8 mouse cellular contexts compared by ENCODE assay signal in genomic region chr4:85513792-85514191, GRCm38 (mm10). TPM values are rescaled to one million over a fixed set of nuclear protein-coding genes. Genes with fewer than 3 reads are reported as not detected.
A peak's percentile ranks its signal among the peaks of the same experiment; 100 is the strongest.
DNase-seq lines count a peak whose midpoint lies in the region; ATAC-seq and TF ChIP-seq lines count a peak whose summit lies in the region.

Gene Adamtsl1, plus strand, starts transcription at chr4:85514172.

- H3K4me2 ChIP-seq in heart, embryonic 11.5 days, result peak within 1 kb of the TSS; percentile 99
- H3K4me2 ChIP-seq in embryonic facial prominence, embryonic 11.5 days (ENCODE audit: low read depth, low read length), result peak within 1 kb of the TSS; percentile 92
- peak within 1 kb of the TSS; percentile 99 for H3K4me2 ChIP-seq in hindbrain, postnatal 0 days (ENCODE audit: low read depth, low read length)
- peak within 1 kb of the TSS; percentile 90 for H3K4me2 ChIP-seq in neural tube, embryonic 12.5 days (replicated peaks)

- TF ChIP-seq CTCF in hindbrain, postnatal 0 days (IDR thresholded peaks at IDR 0.05; ENCODE audit: low read depth), result no peak

- no peaks in the 10 kb centered on the region for H3K9me3 ChIP-seq in heart, embryonic 11.5 days (replicated peaks; ENCODE audit: control insufficient read depth, low read length)
- H3K9me3 ChIP-seq in ES-E14 (ENCODE audit: control insufficient read depth, insufficient read depth, low read depth, low read length), result no peaks in the 10 kb centered on the region
- no peaks in the 10 kb centered on the region for H3K9me3 ChIP-seq in embryonic facial prominence, embryonic 11.5 days (replicated peaks; ENCODE audit: control insufficient read depth, low read length)
- no peaks in the 10 kb centered on the region for H3K9me3 ChIP-seq in hindbrain, postnatal 0 days (ENCODE audit: low read length)
- H3K9me3 ChIP-seq in neural tube, embryonic 12.5 days, result no peaks in the 10 kb centered on the region

- ATAC-seq in heart, embryonic 11.5 days (replicated peaks; ENCODE audit: insufficient number of reproducible peaks, low FRiP score, low TSS enrichment), result no peak
- 0 out of 2 replicates have a peak, but pooled peaks have one; percentile 12 for ATAC-seq in embryonic facial prominence, embryonic 11.5 days (replicated peaks; ENCODE audit: insufficient number of reproducible peaks, low FRiP score, low TSS enrichment, low read depth)
- ATAC-seq in hindbrain, postnatal 0 days, result peak; percentile 30; the same call in 1 of the 2 replicates
- peak; percentile 46 for ATAC-seq in neural tube, embryonic 12.5 days (ENCODE audit: low FRiP score, low read depth)

- 4% methylated on average over 9 of the region's 9 CpGs for WGBS in heart, embryonic 11.5 days (ENCODE audit: insufficient replicate concordance)
- 1% methylated on average over 9 of the region's 9 CpGs for WGBS in embryonic facial prominence, embryonic 11.5 days
- 2% methylated on average over 9 of the region's 9 CpGs for WGBS in hindbrain, postnatal 0 days
- WGBS in neural tube, embryonic 12.5 days, result 3% methylated on average over 9 of the region's 9 CpGs

- intact Hi-C loops in left cerebral cortex, postnatal 25 days (cut with DNase I), result no loop called here

- no peak for DNase-seq in heart, adult 8-10 months (ENCODE audit: low spot score)
- DNase-seq in ES-E14 (ENCODE audit: low read depth, low spot score), result no peak
- DNase-seq in embryonic facial prominence, embryonic 11.5 days (ENCODE audit: low spot score), result no peak
- DNase-seq in hindbrain, postnatal 0 days (ENCODE audit: low spot score), result peak; percentile 5
- no peak for DNase-seq in testis, postnatal 10 days (ENCODE audit: low spot score)
- no peak for DNase-seq in left cerebral cortex, postnatal 25 days (ENCODE audit: low spot score in 2 of 2)

- peak within 1 kb of the TSS; percentile 59 for H3K9ac ChIP-seq in heart, embryonic 11.5 days (ENCODE audit: low read depth, low read length)
- peak within 1 kb of the TSS; percentile 50 for H3K9ac ChIP-seq in ES-E14 (ENCODE audit: insufficient read depth, low read depth, low read length, poor library complexity, severe bottlenecking)
- peak within 1 kb of the TSS; percentile 55 for H3K9ac ChIP-seq in embryonic facial prominence, embryonic 11.5 days (replicated peaks; ENCODE audit: low read length)
- H3K9ac ChIP-seq in hindbrain, postnatal 0 days (replicated peaks; ENCODE audit: low read length), result peak within 1 kb of the TSS; percentile 68
- peak within 1 kb of the TSS; percentile 48 for H3K9ac ChIP-seq in neural tube, embryonic 12.5 days

- H3K4me3 ChIP-seq in heart, embryonic 11.5 days (ENCODE audit: low read depth, low read length), result peak within 1 kb of the TSS; percentile 51
- H3K4me3 ChIP-seq in ES-E14 (ENCODE audit: insufficient read depth in 1 of 2, low read depth in 1 of 2, low read length in 2 of 2, poor library complexity in 1 of 2, severe bottlenecking in 1 of 2), result peak within 1 kb of the TSS; percentile 71 to 73
- H3K4me3 ChIP-seq in embryonic facial prominence, embryonic 11.5 days (ENCODE audit: low read depth, low read length), result peak within 1 kb of the TSS; percentile 53
- peak within 1 kb of the TSS; percentile 64 for H3K4me3 ChIP-seq in hindbrain, postnatal 0 days (ENCODE audit: low read length)
- H3K4me3 ChIP-seq in neural tube, embryonic 12.5 days, result peak within 1 kb of the TSS; percentile 58

- H3K27me3 ChIP-seq in heart, embryonic 11.5 days (ENCODE audit: control insufficient read depth, insufficient read depth, low read length), result peaks cover 8% of the 10 kb centered on the region
- no peaks in the 10 kb centered on the region; the same call in 1 of the 2 replicates for H3K27me3 ChIP-seq in embryonic facial prominence, embryonic 11.5 days (ENCODE audit: control insufficient read depth, insufficient read depth, low read length)
- H3K27me3 ChIP-seq in hindbrain, postnatal 0 days (ENCODE audit: insufficient read depth, low read length), result no peaks in the 10 kb centered on the region
- peaks cover 25% of the 10 kb centered on the region for H3K27me3 ChIP-seq in neural tube, embryonic 12.5 days (replicated peaks)

- H3K4me1 ChIP-seq in heart, embryonic 11.5 days (ENCODE audit: control insufficient read depth, insufficient read depth, low read length), result 0 out of 2 replicates have a peak, but pooled peaks cover 4% of the 10 kb centered on the region
- no peaks in the 10 kb centered on the region; a peak in 1 of 4 replicates for H3K4me1 ChIP-seq in ES-E14 (ENCODE audit: control insufficient read depth in 2 of 2, insufficient read depth in 2 of 2, low read length in 2 of 2, poor library complexity in 1 of 2)
- H3K4me1 ChIP-seq in embryonic facial prominence, embryonic 11.5 days (ENCODE audit: control insufficient read depth, insufficient read depth, low read length), result no peaks in the 10 kb centered on the region; the same call in 1 of the 2 replicates
- peaks cover 7% of the 10 kb centered on the region; the same call in 1 of the 2 replicates for H3K4me1 ChIP-seq in hindbrain, postnatal 0 days (ENCODE audit: insufficient read depth, low read length)
- H3K4me1 ChIP-seq in neural tube, embryonic 12.5 days, result peaks cover 11% of the 10 kb centered on the region

- H3K36me3 ChIP-seq in heart, embryonic 11.5 days (ENCODE audit: control insufficient read depth, insufficient read depth, low read length), result no peaks in the 10 kb centered on the region
- H3K36me3 ChIP-seq in ES-E14 (ENCODE audit: control insufficient read depth, insufficient read depth, low read length, poor library complexity, severe bottlenecking), result no peaks in the 10 kb centered on the region
- no peaks in the 10 kb centered on the region for H3K36me3 ChIP-seq in embryonic facial prominence, embryonic 11.5 days (replicated peaks; ENCODE audit: control insufficient read depth, insufficient read depth, low read depth, low read length)
- H3K36me3 ChIP-seq in hindbrain, postnatal 0 days (ENCODE audit: insufficient read depth, low read length), result no peaks in the 10 kb centered on the region
- H3K36me3 ChIP-seq in neural tube, embryonic 12.5 days, result no peaks in the 10 kb centered on the region

- in situ Hi-C loops in ES-E14 (cut with MboI; ENCODE audit: low sequenced_read_pairs in 2 of 2, unreplicated experiment in 2 of 2), result no loop called here

- no peak within 1 kb of the TSS for H3K27ac ChIP-seq in heart, embryonic 11.5 days (ENCODE audit: low read depth, low read length)
- H3K27ac ChIP-seq in ES-E14 (ENCODE audit: insufficient read depth, low read depth, low read length, poor library complexity, severe bottlenecking), result no peak within 1 kb of the TSS
- no peak within 1 kb of the TSS for H3K27ac ChIP-seq in embryonic facial prominence, embryonic 11.5 days (replicated peaks; ENCODE audit: low read depth, low read length)
- no peak within 1 kb of the TSS for H3K27ac ChIP-seq in hindbrain, postnatal 0 days
- H3K27ac ChIP-seq in neural tube, embryonic 12.5 days, result no peak within 1 kb of the TSS

TF ChIP-seq in ES-E14, 5 proteins besides CTCF, POLR2A, EP300 and RAD21:
- no peak for TF ChIP-seq MAFK (IDR thresholded peaks at IDR 0.05; ENCODE audit: insufficient read depth, low read depth, low read length)
- TF ChIP-seq ZC3H11A (IDR thresholded peaks at IDR 0.05; ENCODE audit: borderline replicate concordance, low read depth, low read length), result no peak

RNA-seq across cellular contexts. Expression of gene Adamtsl1, which starts in this region (rescaled TPM):
- 9.3 and 13.2 TPM in 2 replicates for polyA plus RNA-seq in heart, embryonic 11.5 days (2014; fragmentation: Nextera tagmentation; extraction: Ambion mirVana)
- 1 to 10 TPM; 2.0 to 2.9 (median 2.3) TPM for total RNA-seq in heart, adult 8-10 months (2022)
- total RNA-seq in ES-E14 (2012; rRNA removed), result 6.3 and 8.0 TPM in 2 replicates
- polyA plus RNA-seq in embryonic facial prominence, embryonic 11.5 days (2014; fragmentation: Nextera tagmentation; extraction: Ambion mirVana), result 8.5 and 8.8 TPM in 2 replicates
- 12.1 and 13.4 TPM in 2 replicates for total RNA-seq in hindbrain, postnatal 0 days (2014; rRNA removed)
- 7.0 and 8.0 TPM in 2 replicates for polyA plus RNA-seq in hindbrain, postnatal 0 days (2015; fragmentation: Nextera tagmentation; extraction: Ambion mirVana)
- polyA plus RNA-seq in neural tube, embryonic 12.5 days (2016; fragmentation: Nextera tagmentation; extraction: Ambion mirVana), result 22.0 and 22.7 TPM in 2 replicates
- total RNA-seq in left cerebral cortex, postnatal 25 days (2021), result 1 to 10 TPM; 3.8 to 5.0 TPM
